Mouse (Mus musculus): ENCODE measurements around the gene Arhgef12. TPM values are rescaled to one million over a fixed set of nuclear protein-coding genes. Genes with fewer than 3 reads are reported as not detected.

Arhgef12 gene
- total RNA-seq, 2 experiments from 2014 or later: 41.5 to 54.8 TPM

DNA sequence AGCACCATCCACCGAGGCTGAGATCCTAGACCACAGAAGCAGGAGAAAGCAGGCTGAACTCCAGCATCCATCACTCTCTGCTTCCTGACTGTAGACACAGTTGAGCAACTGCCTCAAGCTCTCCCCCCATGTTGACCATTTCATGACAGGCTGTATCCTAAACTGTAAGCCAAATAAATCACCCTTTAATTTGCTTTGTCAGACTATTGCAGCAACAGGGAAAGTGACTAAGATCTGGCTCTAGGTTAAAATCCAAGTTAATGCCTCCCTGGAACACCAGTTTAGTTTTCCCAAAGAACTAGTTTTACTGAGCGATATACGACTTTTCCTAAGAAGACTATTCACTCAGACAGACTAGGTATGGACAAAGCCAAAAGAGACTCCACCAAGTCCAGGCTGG lies 28.3 kb downstream of the Arhgef12 start:
- DNase-seq (ENCODE audit: low spot score): no peak

DNA sequence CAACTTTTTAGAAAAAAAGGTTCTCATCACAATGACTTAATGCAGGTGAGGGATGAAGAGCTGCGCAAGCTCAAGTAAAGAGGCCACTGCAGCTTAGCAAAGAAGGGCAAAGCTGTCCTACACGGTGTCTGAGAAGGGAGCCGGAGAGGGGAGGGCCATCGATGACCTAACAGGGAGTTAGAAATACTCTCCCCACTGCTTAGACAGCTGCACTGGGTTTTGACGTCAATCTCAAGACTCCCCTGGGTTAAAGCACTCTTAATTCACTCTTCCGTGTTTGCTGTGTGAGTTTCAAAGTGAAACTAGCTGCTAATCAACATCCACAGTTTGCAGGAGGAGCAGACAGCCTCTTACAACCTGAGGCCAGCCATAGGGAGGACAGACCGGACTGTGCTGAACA lies 30.9 kb downstream of the Arhgef12 start:
- DNase-seq (ENCODE audit: low spot score): peak; percentile 20

DNA sequence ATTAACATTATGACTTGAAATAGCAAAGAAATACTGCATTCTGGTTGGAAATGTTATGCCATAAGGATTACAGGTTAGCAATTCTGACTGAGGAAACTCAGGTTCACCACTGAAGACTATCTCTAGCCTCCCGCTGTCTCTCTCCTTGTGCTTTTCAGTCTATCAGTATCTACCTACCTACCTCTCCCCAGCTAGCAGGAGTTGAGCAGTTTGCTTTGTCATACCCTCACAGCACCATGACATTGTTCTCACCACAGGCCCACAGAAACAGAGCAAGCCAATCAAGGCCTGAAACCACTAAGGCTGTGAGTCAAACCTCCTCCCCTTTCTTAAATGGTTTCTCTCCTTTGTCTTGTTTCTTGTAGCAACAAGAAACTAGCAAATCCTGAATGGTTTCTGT lies 32.4 kb downstream of the Arhgef12 start:
- DNase-seq (ENCODE audit: low spot score): no peak

DNA sequence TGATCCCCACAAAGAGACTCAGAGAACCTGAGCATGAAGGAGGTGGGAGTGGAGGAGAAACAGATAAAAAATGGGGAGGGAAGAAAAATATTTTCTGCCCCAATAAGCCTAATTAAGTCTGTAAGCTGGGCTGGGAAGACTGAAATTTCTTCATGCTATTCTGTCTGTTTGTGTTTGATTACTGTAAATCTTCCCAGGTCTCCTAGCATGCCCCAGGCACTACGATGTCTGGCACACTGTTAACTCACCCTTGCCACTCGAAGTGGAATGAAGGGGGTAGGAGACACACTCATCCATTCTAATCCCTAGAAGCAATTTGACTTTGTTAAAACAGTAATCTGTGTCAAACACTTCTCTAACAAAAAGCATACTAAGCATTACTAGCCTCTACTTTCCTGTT lies 35.3 kb downstream of the Arhgef12 start:
- DNase-seq (ENCODE audit: low spot score): no peak

DNA sequence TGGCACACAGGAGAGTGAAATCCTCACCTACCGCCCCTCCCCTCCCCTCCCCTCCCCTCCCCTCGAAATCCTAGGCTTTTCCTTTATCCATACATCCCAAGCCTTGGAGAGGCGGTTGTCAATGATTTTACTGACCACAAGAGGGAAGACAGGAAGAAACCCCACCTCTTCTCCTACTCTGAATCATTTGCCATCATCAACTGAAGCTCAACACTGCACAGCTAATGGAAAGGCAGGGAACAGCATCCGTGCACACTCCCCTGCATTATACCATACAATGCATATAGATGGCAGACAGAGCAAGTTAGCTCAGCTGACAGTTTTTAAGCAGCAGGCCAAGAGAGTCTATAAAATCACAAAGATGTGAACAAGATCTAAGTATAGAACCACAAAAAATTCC lies 35.9 kb downstream of the Arhgef12 start:
- no peak for DNase-seq (ENCODE audit: low spot score)

DNA sequence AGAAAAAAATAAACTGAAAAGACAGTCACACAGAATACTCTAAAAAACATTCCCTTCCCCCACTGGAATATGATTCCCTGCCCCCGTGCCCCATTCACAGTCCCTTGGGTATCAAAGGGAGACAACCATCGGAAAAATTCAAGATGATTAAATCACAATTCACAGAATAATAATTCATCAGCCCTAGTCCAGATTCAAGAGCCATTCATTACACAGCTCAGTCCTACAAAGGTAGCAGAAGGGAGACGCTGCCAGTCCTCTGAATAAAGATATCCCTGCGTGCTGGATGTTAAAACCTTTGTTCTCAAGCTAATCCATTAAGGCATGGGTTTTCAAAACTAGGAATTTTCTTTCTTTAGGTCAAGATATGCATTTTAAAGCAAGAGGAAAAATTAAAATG lies 36.5 kb downstream of the Arhgef12 start:
- DNase-seq (ENCODE audit: low spot score): no peak

DNA sequence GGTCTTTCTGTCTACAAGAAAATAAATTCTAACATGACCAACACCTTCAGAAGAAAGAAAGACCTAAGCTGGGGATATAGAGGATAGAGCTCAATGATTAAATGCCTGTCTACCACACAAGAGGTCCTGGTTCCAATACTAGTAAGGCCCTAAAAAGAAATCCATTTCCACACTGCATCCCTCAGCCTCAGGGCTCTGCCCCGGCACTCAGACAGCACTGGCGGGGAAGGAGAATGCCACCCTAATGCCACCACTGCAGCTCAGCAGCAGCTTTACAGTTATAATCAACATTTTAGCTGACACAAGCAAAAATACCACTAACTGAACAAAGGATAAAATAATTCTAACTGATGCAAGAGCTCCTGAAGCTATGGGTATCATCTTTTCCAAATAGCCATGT lies 36.9 kb downstream of the Arhgef12 start:
- DNase-seq (ENCODE audit: low spot score): no peak

DNA sequence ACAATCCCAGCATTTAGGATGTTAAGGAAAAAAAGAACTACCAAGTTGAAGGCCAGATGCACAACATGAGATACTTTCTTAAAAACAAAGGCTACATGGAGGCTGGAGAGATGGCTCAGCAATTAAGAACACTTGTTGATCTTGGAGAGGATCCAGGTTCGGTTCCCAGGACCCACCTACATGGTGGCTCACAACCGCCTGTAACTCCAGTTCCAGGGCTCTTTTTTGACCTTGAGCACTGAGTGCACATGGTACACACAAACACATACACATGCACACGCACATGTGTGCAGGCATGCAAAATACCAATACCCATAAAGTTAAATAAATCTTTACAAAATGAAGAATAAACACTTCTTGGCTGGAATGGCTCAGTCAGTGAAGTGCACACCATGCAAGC lies 39.1 kb downstream of the Arhgef12 start:
- no peak for DNase-seq (ENCODE audit: low spot score)

DNA sequence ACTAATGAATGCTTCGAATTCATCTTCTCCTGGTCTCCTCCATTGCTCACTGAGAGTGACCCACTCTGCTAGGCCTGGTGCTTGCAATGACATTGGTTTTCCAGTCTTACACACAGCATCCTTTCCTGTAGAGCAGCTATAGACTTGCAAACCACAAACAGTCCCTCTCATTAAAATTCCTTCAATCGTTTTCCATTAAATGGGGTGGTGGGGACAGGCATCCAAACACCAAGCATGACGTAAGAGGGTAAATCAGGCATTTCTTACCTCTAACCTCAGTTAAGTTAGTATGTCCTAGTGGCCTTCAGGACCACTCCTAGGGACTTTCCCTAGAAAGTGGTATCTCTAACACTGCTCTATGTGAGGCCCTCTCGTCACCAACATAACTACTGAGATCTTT lies 41.8 kb downstream of the Arhgef12 start:
- DNase-seq (ENCODE audit: low spot score): no peak

DNA sequence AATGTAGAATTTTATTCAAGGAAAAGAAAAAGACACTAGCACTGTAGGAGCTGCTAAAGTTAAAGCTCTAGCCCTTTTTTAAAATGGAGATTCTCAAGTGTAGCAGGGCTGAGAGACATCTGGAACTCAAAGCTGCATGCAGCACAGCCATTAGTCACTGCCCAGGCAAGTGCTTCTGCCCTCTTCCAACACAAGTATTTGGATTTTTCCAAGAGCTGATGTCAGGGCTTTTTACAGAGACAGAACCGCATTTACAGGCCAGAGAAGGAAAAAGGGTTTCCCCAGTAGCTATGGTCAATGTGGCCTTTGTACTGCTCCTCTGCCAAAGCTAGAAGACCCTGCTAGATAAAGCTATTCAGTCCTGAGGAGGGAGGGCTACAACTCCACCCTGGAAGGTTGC lies 45.5 kb downstream of the Arhgef12 start:
- peak; percentile 19 for DNase-seq (ENCODE audit: low spot score)

DNA sequence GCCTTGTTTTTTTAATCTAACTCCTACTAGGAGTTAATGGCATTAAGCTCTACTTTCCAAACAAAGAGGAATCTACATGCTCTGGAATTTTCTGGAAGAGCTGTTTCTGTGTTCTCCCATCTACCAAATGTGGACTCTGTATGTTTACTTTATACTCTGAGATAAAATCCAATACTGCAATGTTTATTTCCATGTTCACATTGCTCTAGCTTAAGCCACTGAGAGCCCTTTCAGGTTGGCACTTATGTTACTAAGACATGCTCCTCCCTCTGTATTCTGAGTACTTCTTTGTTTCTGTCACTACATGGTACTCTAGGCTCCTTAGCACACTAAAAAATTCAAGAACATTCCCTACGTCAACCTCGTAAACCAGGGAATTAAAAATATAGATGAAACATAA lies 56.6 kb downstream of the Arhgef12 start:
- no peak for DNase-seq (ENCODE audit: low spot score)

DNA sequence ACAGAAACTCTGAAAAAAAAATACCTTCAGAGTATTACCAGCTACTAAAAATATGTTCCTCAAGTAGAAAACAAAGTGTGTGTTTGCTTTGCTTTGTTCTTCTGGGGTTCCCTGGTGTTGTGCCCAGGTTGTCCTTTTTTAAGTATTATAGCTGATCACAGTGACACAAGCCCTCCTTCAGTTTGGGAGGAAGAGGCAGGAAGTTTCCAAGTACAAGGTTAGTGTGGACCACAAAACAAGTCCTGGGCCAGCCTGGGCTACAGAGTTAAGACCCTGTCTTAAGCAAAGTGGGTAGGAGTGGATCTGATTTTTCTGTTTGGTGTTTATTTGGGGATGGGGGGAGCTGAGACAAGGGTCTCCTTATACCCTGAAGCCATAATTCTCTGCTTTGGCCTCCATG lies 62.6 kb downstream of the Arhgef12 start:
- DNase-seq (ENCODE audit: low spot score): no peak

DNA sequence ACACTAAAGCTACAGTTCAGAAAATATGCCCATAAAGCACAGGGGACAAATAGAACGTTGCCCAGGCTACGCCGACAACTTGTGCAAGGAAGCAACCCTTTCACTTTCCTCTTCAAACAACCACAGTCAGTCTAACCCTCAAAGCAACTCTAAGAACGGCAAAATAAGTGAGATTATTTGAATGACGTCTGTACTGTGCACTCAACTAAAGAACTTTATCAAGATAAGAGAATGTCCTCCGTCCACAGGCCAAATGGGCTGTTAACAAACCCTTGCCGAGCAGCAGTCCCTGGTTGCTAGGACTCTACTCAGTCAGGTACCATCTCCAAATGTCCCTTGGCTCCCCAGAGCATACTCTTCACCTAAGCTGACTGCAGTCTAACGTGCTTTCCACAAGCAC lies 68.6 kb downstream of the Arhgef12 start:
- DNase-seq (ENCODE audit: low spot score): no peak

DNA sequence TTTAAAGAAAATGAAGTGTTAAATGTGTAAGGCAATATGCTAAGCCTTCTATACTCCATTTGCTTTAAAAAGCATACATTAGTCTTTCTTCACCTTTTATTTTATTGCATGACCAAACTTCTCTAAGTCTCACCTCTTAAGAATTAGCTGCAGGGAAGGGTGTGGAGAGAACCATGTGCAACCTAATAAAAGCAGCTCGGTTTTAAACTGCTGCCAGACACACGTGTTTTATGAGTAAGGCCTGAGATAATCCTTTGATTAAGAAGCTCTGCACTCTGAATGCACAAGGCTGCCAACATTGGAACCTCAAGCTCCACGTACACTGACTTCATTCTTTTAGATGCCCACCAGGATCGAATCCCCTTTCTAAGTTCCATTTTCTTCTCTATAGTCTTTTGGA lies 71.8 kb downstream of the Arhgef12 start:
- no peak for DNase-seq (ENCODE audit: low spot score)

DNA sequence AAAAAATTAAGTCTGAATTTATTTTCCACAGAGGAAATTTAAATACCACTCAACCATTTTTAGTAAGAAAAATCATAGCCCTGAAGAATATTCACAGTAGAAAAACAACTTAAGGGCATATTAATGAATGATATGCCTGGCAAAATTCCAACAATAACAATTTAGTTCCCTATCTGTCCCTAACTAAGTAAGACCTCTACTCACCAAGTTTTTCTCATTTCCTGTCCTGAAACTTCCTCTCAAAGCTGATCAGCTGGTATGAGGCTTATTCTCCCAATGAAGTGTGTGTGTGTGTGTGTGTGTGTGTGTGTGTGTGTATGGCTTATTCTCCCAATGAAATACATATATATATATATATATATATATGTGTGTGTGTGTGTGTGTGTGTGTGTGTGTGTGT lies 72.8 kb downstream of the Arhgef12 start:
- no peak for DNase-seq (ENCODE audit: low spot score)

DNA sequence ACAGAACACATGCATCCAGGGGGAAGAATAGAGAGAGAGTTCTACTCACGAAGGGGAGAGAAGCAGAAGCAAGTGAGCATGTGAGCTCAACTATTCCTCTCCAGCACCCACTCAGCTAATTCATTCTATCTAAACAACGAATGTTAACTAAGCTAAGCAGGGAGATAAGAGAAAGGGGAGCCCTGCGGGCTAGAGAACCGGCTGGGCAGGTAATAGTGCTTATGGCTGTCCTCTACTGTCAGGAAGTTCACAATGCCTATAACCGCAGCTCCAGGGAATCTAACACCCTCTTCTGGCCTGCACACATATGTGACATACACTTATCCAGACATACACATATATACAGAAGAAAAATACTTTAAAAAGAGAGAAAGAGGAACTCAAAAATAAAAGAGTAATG lies 79.3 kb downstream of the Arhgef12 start:
- DNase-seq (ENCODE audit: low spot score): no peak

DNA sequence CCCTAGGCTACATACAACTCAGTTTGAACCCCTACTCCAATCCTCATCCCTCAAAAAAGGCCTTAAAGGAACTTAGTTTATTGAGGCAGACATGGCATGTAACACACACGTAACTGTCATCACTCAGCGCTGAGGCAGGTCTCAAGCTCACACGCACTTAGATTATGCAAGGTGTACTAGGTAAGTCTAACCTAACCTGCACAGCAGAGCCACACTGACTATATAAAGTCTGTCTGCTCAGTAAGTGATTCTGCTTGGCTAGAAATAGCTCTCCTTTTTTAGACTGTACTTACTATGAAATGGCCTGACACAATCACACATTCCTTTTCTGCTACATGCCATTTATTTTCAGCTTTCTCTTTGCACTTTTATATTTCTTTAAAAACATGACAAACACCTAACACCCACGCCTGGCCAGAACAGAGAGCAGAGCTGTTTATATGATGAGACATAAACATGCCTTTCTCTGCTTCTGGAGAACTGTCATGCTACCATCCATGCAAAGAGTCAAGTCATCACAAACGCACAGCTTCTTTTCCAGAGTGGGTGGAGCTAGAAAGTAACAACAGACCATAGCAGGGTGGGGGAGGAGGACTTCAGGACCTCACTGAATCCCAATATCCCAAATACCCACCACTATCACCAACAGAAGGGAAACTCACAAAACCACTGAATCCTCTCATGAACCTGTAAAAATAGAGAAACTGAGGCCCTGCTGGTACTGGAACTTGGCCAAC lies 85.4 kb downstream of the Arhgef12 start:
- DNase-seq (ENCODE audit: low spot score): no peak

DNA sequence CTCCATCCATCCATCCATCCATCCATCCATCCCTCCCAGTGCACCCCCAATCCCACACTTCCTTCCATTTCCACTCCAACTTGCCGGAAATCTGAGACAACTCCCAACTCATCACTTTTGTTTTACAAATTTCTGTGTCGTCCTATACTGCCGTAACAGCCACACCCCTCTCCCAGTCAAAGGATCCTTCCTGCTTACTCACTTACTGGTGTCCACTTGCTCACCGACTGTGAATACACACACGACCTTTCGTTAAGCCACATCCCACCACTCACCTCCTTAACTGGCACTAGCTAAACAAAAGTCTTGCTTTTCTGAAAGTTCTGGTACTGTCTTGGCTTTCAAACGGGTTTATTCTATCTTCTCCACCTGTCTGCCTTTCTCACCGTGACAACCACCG lies 87.4 kb downstream of the Arhgef12 start:
- DNase-seq (ENCODE audit: low spot score): no peak

DNA sequence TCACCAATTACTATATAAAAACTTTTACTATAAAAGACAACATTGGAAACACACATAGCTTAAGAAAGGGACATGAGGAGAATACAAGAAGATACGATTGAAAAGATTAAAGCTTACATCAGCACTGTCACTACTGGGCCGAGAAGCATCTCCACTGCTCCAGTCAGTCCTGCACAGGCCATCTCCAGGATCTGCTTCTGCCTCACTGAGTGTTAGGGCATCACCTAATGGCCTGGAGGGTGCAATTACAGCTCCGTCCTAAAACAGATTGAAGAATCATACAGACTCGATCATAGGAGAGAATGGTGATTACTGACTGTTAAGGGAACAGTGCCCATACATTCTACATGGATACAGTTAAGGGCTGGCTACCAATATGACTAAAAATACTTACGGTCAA lies 91.3 kb downstream of the Arhgef12 start:
- no peak for DNase-seq (ENCODE audit: low spot score)

DNA sequence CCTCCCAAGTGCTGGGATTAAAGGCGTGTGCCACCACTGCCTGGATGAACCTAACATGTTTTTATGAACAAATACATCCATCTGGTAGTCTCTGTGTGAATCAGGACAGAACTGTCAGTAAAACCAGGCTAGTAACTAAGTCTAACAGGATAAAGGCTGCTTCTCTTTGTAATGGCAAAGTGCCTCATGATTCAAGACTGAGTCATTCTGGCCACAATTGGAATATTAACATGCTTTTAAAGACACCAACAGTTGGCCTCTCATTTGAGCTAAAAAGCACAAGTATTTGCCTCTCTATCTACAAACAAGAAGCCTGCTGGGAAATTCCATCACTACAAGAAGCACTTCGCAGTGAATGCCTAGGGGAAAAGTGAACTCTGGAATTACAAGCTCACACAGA lies 91.7 kb downstream of the Arhgef12 start:
- peak; percentile 38 for DNase-seq (ENCODE audit: low spot score)

DNA sequence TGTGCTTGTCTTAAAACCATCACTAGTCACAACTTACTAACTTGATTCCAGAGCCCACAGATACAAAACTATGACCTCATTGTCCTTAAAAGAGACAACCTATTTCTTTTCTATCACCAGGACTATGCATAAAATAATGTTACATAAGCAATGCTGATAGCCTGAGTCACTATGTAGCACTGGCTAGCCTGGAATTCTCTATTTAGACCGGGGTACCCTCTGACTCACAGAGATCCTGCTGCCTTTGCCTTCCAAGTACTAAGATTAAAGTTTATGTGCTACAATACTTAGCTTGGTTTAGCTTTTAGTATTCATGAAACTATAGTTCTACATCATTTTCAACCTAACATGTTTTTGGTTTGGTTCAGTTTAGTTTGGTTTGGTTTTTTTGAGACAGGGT lies 92.2 kb downstream of the Arhgef12 start:
- DNase-seq (ENCODE audit: low spot score): no peak

DNA sequence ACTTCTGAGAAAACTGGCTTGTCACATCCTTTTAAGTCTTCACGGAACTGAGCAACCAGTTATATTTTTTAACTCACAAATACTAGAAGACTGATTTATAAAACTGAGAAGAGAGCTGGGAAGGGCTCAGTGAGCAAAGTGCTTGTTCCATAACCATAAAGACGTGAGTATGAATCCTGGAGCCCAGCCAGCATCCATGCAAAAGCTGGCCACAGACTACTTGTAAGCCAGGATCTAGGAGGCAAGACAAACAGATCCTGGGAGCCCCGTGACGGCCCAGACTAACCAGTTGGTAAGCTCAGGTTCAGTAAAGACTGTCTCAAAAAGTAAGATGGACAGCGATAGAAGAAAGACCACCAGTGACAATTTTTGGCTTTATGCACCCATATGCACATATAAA lies 94.5 kb downstream of the Arhgef12 start:
- no peak for DNase-seq (ENCODE audit: low spot score)

DNA sequence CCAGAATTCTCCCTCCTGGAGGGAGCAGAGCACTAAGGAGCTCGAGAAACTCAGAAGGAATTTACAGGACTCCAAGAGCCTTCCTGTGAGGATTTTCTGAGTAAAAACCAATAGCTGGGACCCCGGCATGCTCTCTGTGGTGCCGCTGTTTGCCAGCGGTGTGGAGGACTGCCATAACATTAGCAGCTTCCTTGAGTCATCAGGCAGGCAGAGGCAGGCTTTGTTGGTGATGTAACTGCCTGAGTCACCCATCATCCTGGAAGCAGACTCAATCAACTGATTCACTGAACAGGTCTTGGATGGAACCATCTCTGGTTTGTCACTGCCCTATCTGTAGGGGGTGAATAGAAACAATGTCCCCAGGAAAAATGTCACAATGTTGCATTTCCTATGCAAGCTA lies 96.0 kb downstream of the Arhgef12 start:
- no peak for DNase-seq (ENCODE audit: low spot score)

DNA sequence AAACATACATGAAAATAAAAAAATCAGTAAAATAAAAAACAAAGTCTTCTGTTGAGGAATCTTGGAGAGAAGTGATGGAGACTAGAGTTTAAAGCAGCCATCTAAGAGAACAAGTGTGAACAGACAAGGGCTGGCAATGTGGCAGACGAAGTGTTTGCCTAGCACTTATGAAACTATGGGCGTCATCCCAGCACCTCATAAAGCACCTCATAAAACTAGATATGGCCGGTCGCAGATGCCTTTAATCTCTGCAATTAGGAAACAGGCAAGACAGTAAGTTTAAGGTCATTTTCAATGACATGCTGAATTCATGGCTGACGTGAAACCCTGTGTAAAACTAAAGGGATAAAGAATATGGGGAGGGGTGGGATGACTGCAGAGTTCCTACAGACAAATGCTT lies 103.2 kb downstream of the Arhgef12 start:
- no peak for DNase-seq (ENCODE audit: low spot score)

Measured in gastrocnemius, adult 18-20 months (tissue).